Mouse (Mus musculus): Measurements from ENCODE around the gene Fmnl2.
A peak's percentile ranks its signal among the peaks of the same experiment; 100 is the strongest.

The Fmnl2 gene

DNA sequence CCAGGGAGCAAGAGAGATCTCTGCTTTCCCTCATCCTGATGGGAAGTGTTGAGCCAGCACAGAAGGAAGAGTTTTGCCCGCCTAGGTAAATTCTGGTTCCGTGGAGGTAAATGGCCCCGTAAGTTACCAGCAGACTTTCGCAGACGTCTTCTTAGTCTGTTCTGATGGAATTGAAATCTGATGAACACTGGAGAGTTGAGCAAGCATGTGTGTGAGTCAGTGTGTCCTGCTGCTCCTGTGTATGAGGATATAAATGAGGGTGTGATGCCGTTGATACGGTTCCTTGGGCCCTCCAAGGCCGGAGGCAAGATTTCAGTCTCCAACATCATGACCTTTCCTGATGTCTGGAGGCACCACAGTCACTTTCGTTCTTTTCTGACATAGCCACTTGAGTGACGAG, 98.2 kb downstream of the Fmnl2 start:
- DNase-seq (ENCODE audit: low spot score in 2 of 2) = no peak

DNA sequence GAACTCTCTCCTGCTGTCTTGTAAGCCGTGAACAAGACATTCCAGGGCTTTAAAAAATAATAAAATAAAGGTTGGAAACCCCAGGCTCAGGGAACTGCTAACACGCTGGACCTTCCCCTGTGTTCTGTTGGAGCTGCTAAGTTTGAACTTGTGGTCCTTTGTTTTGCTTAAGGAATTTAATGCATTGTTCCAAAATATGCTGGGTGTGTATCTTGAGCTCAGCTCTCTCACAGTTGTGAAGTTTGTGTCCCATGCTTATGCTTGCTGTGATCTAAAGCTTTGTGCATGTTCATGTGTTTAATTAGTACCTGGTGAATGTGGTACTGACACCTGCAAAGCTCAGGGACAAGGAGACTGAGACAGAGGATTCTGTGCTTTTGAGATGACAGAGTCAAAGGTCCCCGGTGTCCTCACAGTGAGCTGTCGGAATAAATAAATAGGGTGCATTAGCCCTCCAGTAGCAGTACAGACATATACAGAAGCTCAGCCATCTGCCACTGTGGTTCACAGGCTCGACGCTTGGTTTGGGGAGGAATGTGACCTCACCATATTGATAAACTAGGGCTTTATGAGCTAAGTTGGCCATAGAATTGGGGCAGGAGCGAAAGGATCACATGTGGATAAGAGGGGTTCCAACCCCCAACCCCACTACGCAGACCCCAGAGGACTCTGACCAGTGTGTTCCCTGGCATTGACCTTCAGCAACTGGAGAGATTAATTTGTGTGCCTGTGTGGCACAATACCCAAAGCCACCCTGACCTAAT, 100.3 kb downstream of the Fmnl2 start:
- no peak for DNase-seq (ENCODE audit: low spot score in 2 of 2)

DNA sequence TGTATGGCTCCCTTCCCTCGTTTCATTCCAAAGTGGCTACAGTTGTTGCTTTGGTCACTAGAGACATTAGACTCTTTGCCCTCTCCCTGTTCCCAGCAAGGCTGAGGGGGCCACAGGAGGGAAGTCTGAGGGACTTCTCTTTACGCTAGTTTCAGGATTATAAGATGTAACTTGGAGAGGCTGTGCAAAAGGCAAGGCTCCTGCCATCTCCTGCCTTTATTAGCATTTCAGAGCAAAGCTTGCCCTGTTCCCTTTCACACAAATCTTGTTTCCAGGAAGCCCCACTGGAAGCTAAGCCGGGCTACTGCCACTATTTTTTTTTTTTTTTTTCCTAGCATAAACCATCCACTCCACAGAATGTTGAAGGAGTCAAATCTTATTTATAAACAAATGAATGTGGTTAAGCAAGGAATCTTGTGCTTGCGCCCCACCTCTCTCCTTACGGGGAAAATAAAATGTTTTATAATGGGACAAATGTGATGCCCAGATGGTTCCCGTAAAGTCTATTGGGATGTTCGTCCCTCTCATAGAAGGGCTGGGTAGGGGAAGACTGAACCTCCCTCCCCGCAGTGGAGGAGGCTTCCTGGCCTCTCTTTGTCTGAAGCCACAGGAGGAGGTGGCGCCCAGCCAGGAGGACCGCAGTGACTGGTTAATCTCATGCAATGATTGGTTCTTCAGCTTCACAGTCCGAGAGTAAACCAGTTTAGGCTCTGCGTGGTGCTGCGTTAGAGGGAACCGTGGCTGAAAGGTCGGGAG, 101.1 kb downstream of the Fmnl2 start:
- peak; percentile 32 to 62 for DNase-seq (ENCODE audit: low spot score in 2 of 2)

DNA sequence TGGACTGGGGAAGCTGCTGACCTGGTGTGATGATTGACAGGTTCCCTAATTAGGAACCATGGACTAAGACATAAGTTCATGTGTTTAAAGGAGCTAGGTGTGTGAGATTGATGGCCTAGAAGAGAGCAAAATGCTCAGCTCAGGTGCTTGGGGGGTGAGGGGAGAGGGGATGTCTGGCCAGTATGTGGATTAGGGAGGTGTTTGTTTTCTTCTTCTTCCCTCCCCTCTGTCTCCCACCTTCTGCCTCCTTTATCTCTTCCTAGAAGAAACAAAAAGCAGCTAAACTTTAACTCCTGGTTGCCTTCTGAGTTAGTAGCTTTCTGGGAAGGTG, 101.6 kb downstream of the Fmnl2 start:
- DNase-seq (ENCODE audit: low spot score in 2 of 2) = no peak

DNA sequence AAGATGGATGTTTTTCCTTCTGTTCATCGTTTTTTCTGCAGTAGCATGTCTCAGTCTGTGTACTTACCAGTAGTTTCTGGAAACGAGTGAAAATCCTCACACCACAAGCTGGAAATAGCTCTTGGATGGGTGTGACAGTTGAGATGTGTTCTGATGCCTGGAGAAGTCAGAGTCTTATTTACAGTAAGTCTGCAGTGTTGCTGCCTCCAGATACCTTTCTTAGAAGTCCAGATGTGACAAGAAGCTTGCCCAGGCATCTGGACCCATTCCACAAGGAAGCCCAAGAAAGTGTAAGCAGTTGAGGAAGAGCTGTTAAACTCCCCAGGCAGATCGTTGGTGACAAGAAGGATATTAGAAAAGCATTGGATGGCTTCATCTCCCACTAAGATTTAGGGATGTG, 102.3 kb downstream of the Fmnl2 start:
- DNase-seq (ENCODE audit: low spot score in 2 of 2) = no peak

DNA sequence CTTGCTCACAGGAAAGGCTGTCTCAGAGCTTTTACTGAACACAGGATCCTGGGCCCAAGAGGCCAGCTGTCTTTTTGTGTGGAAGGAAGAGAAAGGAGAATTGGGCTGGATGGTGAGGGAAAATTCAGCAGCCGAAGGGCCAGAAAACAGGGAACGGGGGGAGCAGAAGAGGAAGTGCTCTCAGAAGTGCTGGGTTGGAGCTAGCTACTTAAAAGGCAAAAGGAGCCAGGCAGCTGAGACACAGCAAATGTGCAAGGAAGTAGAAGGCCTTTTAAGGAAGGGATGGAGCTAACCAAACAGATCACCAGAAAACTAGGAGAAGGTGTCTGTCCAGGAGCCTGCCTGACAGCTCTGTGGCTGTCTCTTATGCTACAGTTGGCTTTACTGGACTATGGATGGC, 103.0 kb downstream of the Fmnl2 start:
- no peak for DNase-seq (ENCODE audit: low spot score in 2 of 2)

DNA sequence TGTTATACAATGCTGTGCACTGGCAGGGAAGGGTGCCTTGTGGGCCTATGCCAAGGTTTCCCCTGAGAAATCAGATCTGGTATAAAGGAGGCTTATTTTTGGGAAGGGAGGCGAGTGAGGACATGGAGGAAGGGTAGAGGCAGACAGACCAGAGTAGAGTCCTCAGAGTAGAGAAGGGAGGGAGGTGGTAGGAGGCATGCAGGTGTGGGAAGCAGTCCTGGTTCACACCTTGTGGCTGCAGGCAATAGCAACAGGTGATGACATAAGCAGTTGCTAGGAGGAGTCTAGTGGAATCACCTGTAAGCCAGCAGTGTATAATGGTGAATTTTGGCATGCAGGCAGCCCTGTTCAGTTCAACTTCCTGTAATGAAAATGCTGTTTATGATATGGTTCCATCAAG, 105.8 kb downstream of the Fmnl2 start:
- no peak for DNase-seq (ENCODE audit: low spot score in 2 of 2)

DNA sequence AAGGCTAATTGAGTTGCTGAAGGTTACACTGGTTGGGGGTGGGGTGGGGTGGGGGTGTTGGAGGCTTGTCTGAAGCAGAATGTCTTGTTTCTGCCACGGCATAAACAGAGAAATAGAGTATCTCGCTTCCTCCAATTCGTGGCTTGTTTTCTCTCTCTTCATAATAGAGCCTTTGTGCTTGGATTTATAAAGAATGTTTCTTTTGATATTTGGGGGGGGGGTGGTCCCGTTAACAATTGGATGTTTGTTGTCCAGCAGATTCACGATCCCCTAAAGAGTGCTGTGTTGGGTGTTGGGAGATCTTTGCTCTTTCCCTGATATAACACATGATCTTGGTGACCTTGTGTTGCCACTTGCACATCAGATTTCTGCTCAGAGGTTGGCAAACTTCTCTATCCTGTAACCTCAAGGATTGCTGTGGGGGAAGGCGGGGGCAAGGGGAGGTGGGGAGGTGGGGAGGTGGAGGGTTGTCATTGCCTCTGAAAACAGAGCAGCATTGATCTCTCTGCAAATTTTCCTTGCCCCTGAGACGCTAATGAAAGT, 106.8 kb downstream of the Fmnl2 start:
- DNase-seq (ENCODE audit: low spot score in 2 of 2) = no peak

DNA sequence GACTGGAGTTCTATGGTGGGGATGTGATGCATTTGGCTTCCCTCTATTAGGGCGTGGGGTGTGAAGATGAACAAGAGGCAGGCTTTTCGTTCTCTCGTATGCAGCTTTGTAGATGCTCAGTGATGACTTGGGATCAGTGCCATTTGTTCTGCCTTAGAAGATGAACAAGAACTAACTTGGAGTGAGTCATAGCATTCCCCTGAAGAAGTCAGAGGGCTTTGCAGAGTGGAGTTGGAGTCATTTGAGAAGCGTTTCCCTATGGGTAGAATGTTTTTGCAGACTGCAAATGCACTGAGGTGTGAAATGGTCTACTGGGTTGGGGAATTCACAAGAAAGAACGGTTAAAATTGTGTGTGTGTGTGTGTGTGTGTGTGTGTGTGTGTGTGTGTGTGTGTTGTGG, 108.6 kb downstream of the Fmnl2 start:
- no peak for DNase-seq (ENCODE audit: low spot score in 2 of 2)

DNA sequence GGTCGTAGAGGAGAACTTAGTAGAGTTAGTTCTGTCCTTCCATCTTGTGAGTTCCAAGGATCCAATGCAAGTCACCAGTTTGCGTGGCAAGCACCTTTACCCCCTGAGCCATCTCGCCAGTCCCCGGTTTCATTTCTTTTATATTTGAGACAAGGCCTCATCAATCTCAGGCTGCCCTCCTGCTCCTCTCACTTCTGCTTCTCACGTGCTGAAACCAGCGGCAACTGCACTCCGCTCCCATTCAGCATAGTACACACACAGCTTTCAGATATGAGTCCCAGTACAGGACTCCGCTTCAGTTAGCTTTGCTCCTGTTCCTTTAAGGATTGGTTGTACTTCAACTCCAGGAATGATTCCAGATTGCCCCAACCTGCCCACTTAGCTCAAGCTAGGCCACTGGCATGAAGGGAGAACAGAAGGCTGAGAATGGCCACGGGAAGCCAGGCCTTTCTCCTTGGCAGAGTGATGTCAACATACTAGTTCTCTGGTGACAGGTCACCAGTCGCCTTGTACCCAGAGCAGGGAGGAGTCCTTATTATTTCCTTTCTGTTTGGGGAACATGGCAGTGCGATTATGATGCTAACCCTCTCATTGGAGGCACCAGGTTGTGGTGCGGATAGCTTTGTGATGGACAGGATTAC, 109.3 kb downstream of the Fmnl2 start:
- DNase-seq (ENCODE audit: low spot score in 2 of 2) = no peak

DNA sequence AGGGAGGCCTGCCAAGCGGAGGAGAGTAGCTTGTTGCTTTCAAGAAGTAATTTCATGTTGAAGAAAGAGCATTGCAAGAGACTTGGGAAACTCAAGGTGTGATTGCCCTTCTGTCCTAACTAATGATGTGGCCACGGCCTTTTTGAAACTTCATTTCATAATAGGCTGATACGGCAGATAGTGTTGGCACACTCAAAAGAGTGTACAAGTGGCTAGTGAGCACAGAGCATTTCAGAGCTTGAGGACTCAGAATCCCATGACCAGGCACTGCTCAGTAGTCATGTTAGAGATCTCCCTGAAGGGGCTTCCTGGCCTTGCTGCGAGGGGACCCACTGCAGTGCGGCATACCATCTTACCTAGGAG, 109.8 kb downstream of the Fmnl2 start:
- DNase-seq (ENCODE audit: low spot score in 2 of 2) = no peak

DNA sequence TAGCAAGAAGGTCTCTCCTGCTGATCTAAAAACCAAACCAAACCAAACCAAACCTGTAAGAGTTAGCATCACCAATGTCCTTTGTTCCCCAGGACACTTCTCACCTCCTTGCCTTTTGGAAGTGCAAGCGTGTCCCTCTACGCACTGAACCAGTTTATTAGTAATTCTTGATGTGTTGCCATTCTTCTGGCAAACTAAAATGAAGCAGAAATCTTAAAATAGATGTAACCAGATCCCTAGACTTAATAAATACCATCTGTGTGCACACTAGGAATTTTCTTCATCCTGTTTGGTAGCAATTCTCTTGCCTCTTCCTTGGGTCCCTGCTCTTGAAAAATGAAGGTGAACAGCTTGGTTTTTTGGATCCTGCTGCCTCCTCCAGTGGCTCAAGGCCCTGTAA, 111.2 kb downstream of the Fmnl2 start:
- DNase-seq (ENCODE audit: low spot score in 2 of 2) = no peak

DNA sequence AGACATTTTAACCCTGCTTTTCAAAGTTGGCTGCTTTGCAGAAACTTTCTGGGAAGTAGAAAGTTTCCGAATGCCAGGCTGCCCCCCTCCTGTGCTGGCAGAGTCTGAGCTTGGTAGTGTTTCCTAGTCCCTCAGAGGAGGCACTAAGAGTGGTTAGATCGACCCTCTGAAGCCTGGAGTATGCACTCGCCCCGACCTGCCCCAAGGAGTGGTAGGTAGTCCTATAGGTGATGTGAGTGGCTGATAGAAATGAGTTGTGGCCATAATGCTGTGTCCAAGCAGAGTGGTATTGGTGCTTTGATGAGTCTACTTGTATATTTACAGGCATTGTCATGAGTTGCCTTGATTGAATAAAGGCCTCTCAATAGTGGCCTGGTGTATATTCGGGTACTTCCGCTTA, 116.4 kb downstream of the Fmnl2 start:
- DNase-seq (ENCODE audit: low spot score in 2 of 2) = no peak

DNA sequence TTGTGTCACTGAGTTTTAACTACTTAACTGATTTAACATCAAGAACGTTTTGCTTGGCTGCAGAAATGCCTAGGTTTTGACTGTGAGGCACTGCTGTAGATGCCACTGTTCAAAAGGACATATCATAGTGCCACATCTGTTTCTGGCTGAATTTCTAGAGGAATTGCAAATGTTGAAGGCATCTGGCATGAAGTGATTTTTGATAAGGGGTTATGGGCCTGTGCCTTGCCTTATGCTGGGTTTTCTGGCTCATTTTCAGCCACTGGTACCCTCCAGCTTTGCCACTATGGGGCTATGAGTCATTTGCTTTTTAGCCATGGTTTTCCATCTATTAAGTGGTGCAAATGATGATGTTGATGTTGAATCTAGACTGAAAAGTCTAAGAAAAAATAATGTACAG, 117.1 kb downstream of the Fmnl2 start:
- no peak for DNase-seq (ENCODE audit: low spot score in 2 of 2)

DNA sequence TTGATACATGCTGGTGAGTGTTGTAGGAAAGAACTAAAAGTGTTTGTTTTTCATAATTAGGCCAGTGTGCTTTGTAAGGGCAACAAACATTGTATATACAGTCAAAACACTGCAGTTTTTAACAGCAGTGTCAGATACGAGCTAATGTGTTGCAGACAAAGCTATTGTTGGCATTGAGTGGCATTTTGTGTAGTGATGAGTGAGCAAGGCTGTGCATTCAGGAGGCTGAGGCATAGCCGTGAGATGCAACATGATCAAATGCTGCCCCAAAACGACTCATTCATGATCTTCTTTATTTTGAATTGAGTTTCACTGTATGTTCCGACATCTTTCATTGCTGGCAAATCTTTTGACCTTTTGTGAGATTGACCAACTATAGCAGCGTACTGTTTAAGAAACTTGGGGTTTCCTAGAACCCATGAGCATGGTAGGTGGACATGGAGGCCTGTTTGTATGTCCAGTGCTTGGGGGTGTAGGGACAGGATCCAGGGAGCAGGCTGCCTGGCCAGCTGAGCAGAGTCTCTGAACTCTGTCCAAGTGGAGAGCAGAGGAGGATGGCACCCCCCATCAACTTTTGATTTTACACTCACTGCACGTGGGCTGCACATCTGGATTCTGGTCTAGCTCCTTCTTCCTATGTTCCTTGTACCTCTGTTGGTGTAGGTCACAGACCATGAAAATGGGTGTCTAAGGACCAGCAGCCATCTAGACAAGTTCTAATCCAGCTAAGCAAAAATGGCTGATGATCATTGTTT, 120.4 kb downstream of the Fmnl2 start:
- no peak for DNase-seq (ENCODE audit: low spot score in 2 of 2)

DNA sequence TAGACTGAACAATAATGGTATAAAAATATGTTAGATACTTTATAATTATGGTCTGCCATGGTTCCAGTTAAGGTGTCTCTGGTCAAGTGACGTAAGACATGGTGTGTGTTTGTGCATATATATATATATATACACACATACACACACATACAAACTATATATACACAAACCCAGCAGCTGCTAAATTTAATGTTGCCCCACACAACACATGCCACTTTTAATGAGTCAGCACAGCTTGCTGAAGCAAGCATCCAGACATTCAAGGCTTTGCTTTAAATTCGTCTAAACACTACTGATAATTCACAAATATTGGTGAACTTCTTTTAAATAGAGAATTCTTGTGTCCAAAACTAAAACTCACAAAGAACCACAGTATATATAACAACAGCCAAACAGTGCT, 121.1 kb downstream of the Fmnl2 start:
- DNase-seq (ENCODE audit: low spot score in 2 of 2) = no peak

DNA sequence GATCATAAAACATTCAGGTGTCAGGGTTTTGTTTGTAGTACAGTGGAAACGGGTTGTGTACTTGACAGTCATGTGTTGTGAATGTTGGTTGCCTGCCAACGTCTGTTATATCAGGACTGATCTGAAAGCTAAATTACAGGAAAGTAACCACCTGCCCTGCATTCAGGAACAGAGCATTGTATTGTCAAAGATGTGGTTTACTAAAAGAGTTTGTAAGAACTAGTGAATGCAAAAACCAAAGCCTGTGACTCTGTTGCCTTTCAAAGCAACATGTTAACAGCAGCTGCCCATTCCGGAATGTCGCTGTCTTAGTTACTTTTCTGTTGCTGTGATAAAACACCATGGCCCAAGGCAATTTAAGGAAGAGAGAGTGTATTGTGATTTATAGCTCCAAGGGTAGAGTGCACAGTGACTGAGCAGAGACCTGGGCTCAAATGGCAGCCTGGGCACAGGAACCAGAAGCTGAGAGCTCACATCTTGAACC, 121.7 kb downstream of the Fmnl2 start:
- peak in 1 of 2 experiments; percentile 49 for DNase-seq (ENCODE audit: low spot score in 2 of 2)

DNA sequence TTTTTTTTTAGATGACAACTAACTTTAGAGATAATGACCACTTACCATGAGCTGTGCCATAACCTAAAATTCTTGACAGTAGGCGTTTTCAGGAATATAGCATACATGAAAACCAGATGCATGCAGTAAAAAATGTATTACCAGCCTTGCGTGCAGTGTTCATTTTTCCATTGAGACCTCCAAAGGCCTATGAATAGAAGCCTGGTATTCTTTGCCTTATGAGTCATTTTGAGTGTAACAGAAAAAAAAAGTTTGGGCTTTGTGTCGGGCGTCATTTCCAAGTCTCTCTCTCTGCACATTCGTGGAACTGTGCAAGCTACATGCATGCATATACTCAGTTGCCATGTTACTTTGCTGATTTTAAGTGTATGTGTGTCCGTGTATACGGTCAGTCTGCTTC, 123.5 kb downstream of the Fmnl2 start:
- DNase-seq (ENCODE audit: low spot score in 2 of 2) = no peak

DNA sequence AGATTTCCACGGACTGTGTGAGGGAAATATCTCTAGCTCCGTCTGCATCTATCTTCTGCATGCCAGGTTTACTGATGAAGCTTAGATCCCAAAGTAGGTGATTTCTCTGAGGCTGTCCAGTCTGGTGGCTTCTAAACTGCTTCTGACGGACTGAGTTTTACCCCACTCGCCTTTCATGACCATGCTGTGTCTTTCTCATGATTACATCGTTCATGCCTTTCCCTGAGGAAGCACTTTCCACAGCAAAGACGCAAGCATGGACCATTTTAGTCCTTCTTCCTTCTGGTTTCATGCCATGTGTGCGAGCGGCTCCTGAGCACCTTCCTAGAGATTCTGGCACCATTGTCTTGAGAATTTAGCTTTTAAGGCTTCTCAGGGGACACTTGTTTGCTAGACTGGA, 123.9 kb downstream of the Fmnl2 start:
- DNase-seq (ENCODE audit: low spot score in 2 of 2) = no peak

DNA sequence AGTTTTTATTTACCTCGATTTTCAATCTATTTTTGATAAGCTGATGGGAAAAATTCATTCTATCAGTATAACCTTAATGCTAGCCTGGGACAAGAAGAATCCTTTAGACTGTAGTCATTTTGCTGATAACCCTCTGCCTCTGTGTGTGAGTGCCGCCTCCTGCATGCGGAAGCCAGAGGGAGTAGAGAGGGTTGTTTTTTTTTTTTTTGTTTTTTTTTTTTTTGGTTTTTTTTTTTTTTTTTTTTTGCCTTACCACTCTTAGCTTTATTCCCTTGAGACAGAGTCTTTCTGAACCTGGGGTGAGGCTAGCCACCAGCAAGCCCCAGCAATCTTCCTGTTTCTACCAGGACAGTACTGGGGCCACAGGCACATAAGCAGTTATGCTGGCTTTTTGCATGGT, 124.8 kb downstream of the Fmnl2 start:
- no peak for DNase-seq (ENCODE audit: low spot score in 2 of 2)

DNA sequence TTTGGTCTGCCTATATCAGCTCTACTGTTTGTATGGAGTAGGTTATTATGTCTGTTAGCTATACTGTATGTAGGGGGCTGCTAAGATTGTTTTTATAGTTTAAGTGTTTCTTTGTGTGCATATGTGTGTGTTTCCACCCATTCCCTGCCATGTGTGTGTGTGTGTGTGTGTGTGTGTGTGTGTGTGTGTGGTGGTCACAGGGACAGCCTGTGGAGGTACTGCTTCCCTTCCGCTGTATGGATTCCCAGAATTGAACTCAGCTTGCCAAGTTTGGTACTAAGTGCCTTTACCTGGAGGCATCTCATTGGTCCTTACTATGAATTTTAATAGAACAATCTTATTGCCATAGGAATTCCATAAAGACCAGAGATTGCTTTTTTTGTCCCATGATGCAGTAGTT, 126.9 kb downstream of the Fmnl2 start:
- no peak for DNase-seq (ENCODE audit: low spot score in 2 of 2)

DNA sequence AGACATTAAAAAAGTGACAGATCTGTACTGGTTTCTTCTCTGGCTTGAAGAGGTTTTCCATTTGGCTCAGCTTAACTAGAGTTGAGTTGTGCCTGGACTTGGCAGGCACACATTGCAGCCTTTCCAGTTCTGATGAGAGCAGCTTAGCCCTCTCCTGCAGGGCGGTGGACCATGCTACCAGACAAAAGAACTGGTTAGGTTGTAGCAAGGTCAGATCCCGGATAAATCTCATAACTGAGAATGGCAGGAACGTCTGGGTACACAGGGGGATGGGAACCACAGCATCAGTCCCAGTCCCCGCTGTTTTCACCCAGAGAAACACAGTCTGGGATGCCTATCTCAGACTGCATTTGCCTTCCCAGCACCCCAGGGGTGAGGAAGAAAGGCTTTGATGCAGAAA, 127.5 kb downstream of the Fmnl2 start:
- DNase-seq (ENCODE audit: low spot score in 2 of 2) = peak in 1 of 2 experiments; percentile 17
